Mouse (Mus musculus): Measurements from ENCODE around the gene Tmod1. TPM values are rescaled to one million over a fixed set of nuclear protein-coding genes. Genes with fewer than 3 reads are reported as not detected.
A peak's percentile ranks its signal among the peaks of the same experiment; 100 is the strongest.

Tmod1 gene
- polyA plus RNA-seq, 1 experiment, result 36.6 TPM

GRCm38 (mm10) chr4:46120767-46121166, 82.0 kb downstream of the Tmod1 start:
- H3K4me2 ChIP-seq (ENCODE audit: low read depth), result no peak overlapping the region
- no peak overlapping the region for H3ac ChIP-seq (ENCODE audit: control insufficient read depth, insufficient read length)
- no peaks in the 10 kb centered on the region for H3K79me2 ChIP-seq (ENCODE audit: control insufficient read depth, insufficient read depth)
- peaks cover 33% of the 10 kb centered on the region for H3K36me3 ChIP-seq (ENCODE audit: control insufficient read depth, insufficient read depth)
- TF ChIP-seq TCF3 (IDR thresholded peaks at IDR 0.05; ENCODE audit: insufficient read length, low read depth) (no peak), SRF (IDR thresholded peaks at IDR 0.05; ENCODE audit: control insufficient read depth, insufficient read length, low read depth) (no peak), POLR2A (IDR thresholded peaks at IDR 0.05; ENCODE audit: insufficient read length, low read depth) (no peak), POLR2AphosphoS2 (IDR thresholded peaks at IDR 0.05; ENCODE audit: insufficient read length, low read depth) (no peak), USF1 (IDR thresholded peaks at IDR 0.05; ENCODE audit: low read depth) (no peak), MYOG (IDR thresholded peaks at IDR 0.05; ENCODE audit: control insufficient read depth in 1 of 3, insufficient read depth in 1 of 3, insufficient read length in 2 of 3, low read depth in 2 of 3) (no peak), TCF12 (IDR thresholded peaks at IDR 0.05; ENCODE audit: insufficient read depth, poor library complexity, severe bottlenecking) (no peak), E2F4 (IDR thresholded peaks at IDR 0.05; ENCODE audit: insufficient read depth) (no peak), MAX (IDR thresholded peaks at IDR 0.05; ENCODE audit: low read depth) (no peak), CEBPB (IDR thresholded peaks at IDR 0.05; ENCODE audit: insufficient read depth, poor library complexity, severe bottlenecking) (no peak), REST (IDR thresholded peaks at IDR 0.05; ENCODE audit: insufficient read depth, insufficient read length) (no peak), MYOD1 (IDR thresholded peaks at IDR 0.05; ENCODE audit: control insufficient read depth in 1 of 3, insufficient read length in 2 of 3, low read depth in 2 of 3) (no peak)
- H3K4me3 ChIP-seq, result no peak overlapping the region
- H3K27me3 ChIP-seq (ENCODE audit: control insufficient read depth, insufficient read depth, insufficient read length), result no peaks in the 10 kb centered on the region

- no peak overlapping the region for H3ac ChIP-seq (ENCODE audit: control insufficient read depth, insufficient read length)
- peaks cover 32% of the 10 kb centered on the region for H3K36me3 ChIP-seq (ENCODE audit: control insufficient read depth, insufficient read depth)
- TF ChIP-seq REST (IDR thresholded peaks at IDR 0.05; ENCODE audit: insufficient read depth, insufficient read length) (no peak), MAX (IDR thresholded peaks at IDR 0.05; ENCODE audit: low read depth) (no peak), MYOD1 (IDR thresholded peaks at IDR 0.05; ENCODE audit: control insufficient read depth in 1 of 3, insufficient read length in 2 of 3, low read depth in 2 of 3) (no peak), POLR2AphosphoS2 (IDR thresholded peaks at IDR 0.05; ENCODE audit: insufficient read length, low read depth) (no peak), MYOG (IDR thresholded peaks at IDR 0.05; ENCODE audit: control insufficient read depth in 1 of 3, insufficient read depth in 1 of 3, insufficient read length in 2 of 3, low read depth in 2 of 3) (no peak), CEBPB (IDR thresholded peaks at IDR 0.05; ENCODE audit: insufficient read depth, poor library complexity, severe bottlenecking) (no peak), TCF3 (IDR thresholded peaks at IDR 0.05; ENCODE audit: insufficient read length, low read depth) (no peak), POLR2A (IDR thresholded peaks at IDR 0.05; ENCODE audit: insufficient read length, low read depth) (no peak), TCF12 (IDR thresholded peaks at IDR 0.05; ENCODE audit: insufficient read depth, poor library complexity, severe bottlenecking) (no peak), SRF (IDR thresholded peaks at IDR 0.05; ENCODE audit: control insufficient read depth, insufficient read length, low read depth) (no peak), E2F4 (IDR thresholded peaks at IDR 0.05; ENCODE audit: insufficient read depth) (no peak), USF1 (IDR thresholded peaks at IDR 0.05; ENCODE audit: low read depth) (no peak)
- H3K4me3 ChIP-seq, result no peak overlapping the region
- H3K79me2 ChIP-seq (ENCODE audit: control insufficient read depth, insufficient read depth), result no peaks in the 10 kb centered on the region
- H3K27me3 ChIP-seq (ENCODE audit: control insufficient read depth, insufficient read depth, insufficient read length), result no peaks in the 10 kb centered on the region
- no peak overlapping the region for H3K4me2 ChIP-seq (ENCODE audit: low read depth)
Observed at GRCm38 (mm10) chr4:46123358-46123757, 84.6 kb downstream of the Tmod1 start.

GRCm38 (mm10) chr4:46126541-46126940, 87.8 kb downstream of the Tmod1 start:
- H3K27me3 ChIP-seq (ENCODE audit: control insufficient read depth, insufficient read depth, insufficient read length), result no peaks in the 10 kb centered on the region
- no peaks in the 10 kb centered on the region for H3K79me2 ChIP-seq (ENCODE audit: control insufficient read depth, insufficient read depth)
- no peak for TF ChIP-seq MYOD1 (IDR thresholded peaks at IDR 0.05; ENCODE audit: control insufficient read depth in 1 of 3, insufficient read length in 2 of 3, low read depth in 2 of 3)
- TF ChIP-seq POLR2AphosphoS2 (IDR thresholded peaks at IDR 0.05; ENCODE audit: insufficient read length, low read depth), result peak; percentile 64
- peak; percentile 32 for TF ChIP-seq POLR2A (IDR thresholded peaks at IDR 0.05; ENCODE audit: insufficient read length, low read depth)
- H3K36me3 ChIP-seq (ENCODE audit: control insufficient read depth, insufficient read depth), result peaks cover 33% of the 10 kb centered on the region
- H3ac ChIP-seq (ENCODE audit: control insufficient read depth, insufficient read length), result no peak overlapping the region
- H3K4me3 ChIP-seq, result no peak overlapping the region
- no peak overlapping the region for H3K4me2 ChIP-seq (ENCODE audit: low read depth)

GRCm38 (mm10) chr4:46129311-46130004, 90.7 kb downstream of the Tmod1 start:
- H3K4me3 ChIP-seq, result no peak overlapping the region
- H3ac ChIP-seq (ENCODE audit: control insufficient read depth, insufficient read length), result no peak overlapping the region
- no peaks in the 10 kb centered on the region for H3K79me2 ChIP-seq (ENCODE audit: control insufficient read depth, insufficient read depth)
- no peaks in the 10 kb centered on the region for H3K27me3 ChIP-seq (ENCODE audit: control insufficient read depth, insufficient read depth, insufficient read length)
- H3K4me2 ChIP-seq (ENCODE audit: low read depth), result no peak overlapping the region
- TF ChIP-seq MYOG (IDR thresholded peaks at IDR 0.05; ENCODE audit: control insufficient read depth in 1 of 3, insufficient read depth in 1 of 3, insufficient read length in 2 of 3, low read depth in 2 of 3) (no peak), MAX (IDR thresholded peaks at IDR 0.05; ENCODE audit: low read depth) (no peak), USF1 (IDR thresholded peaks at IDR 0.05; ENCODE audit: low read depth) (no peak), POLR2A (IDR thresholded peaks at IDR 0.05; ENCODE audit: insufficient read length, low read depth) (no peak), TCF12 (IDR thresholded peaks at IDR 0.05; ENCODE audit: insufficient read depth, poor library complexity, severe bottlenecking) (no peak), MYOD1 (IDR thresholded peaks at IDR 0.05; ENCODE audit: control insufficient read depth in 1 of 3, insufficient read length in 2 of 3, low read depth in 2 of 3) (no peak), CEBPB (IDR thresholded peaks at IDR 0.05; ENCODE audit: insufficient read depth, poor library complexity, severe bottlenecking) (no peak), E2F4 (IDR thresholded peaks at IDR 0.05; ENCODE audit: insufficient read depth) (no peak), POLR2AphosphoS2 (IDR thresholded peaks at IDR 0.05; ENCODE audit: insufficient read length, low read depth) (no peak), REST (IDR thresholded peaks at IDR 0.05; ENCODE audit: insufficient read depth, insufficient read length) (no peak), TCF3 (IDR thresholded peaks at IDR 0.05; ENCODE audit: insufficient read length, low read depth) (no peak), SRF (IDR thresholded peaks at IDR 0.05; ENCODE audit: control insufficient read depth, insufficient read length, low read depth) (no peak)
- H3K36me3 ChIP-seq (ENCODE audit: control insufficient read depth, insufficient read depth), result peaks cover 39% of the 10 kb centered on the region

Measured in myocyte (in vitro differentiated cells).